Mouse (Mus musculus) ES-E14 (cell line): ENCODE results near the gene Coq7. TPM values are rescaled to one million over a fixed set of nuclear protein-coding genes. Genes with fewer than 3 reads are reported as not detected.

Experiments used
- DNase-seq: peaks from one replicate; pipeline ENCODE4 v3.0.0-alpha.2; 2013; ENCODE audit warnings: low read depth, low spot score
- H3K27ac ChIP-seq: 2 replicates; pipeline ENCODE4 v1.5.1; 2012; ENCODE audit warnings: low read depth, mild to moderate bottlenecking, low read length, moderate library complexity, mixed read lengths; ENCODE audit not compliant: poor library complexity, insufficient read depth, severe bottlenecking
- H3K36me3 ChIP-seq: 2 replicates; pipeline ENCODE4 v1.6.1; 2012; ENCODE audit warnings: mild to moderate bottlenecking, low read length, moderate library complexity, mixed read lengths; ENCODE audit not compliant: control insufficient read depth, poor library complexity, insufficient read depth, severe bottlenecking
- H3K4me1 ChIP-seq, 2 experiments: fragments of 150-350 bp in 1 of 2; sonication (generic) in 1 of 2; 2 replicates each; pipeline ENCODE4 v1.6.1; 2012; ENCODE audit warnings: low read length in 2 of 2, mild to moderate bottlenecking in 1 of 2, mixed read lengths in 1 of 2; ENCODE audit not compliant: control insufficient read depth in 2 of 2, insufficient read depth in 2 of 2, poor library complexity in 1 of 2
- H3K4me3 ChIP-seq, 2 experiments: fragments of 150-350 bp in 1 of 2; sonication (generic) in 1 of 2; 2 replicates each; pipeline ENCODE4 v1.5.1; 2012; ENCODE audit warnings: low read length in 2 of 2, low read depth in 1 of 2, mild to moderate bottlenecking in 1 of 2, mixed read lengths in 1 of 2; ENCODE audit not compliant: insufficient read depth in 1 of 2, poor library complexity in 1 of 2, severe bottlenecking in 1 of 2
- H3K9ac ChIP-seq: 2 replicates; pipeline ENCODE4 v1.6.1; 2012; ENCODE audit warnings: low read depth, mild to moderate bottlenecking, low read length, mixed read lengths; ENCODE audit not compliant: poor library complexity, insufficient read depth, severe bottlenecking
- H3K9me3 ChIP-seq: fragments of 150-350 bp; sonication (generic); 2 replicates; pipeline ENCODE4 v1.6.1; 2012; ENCODE audit warnings: low read depth, mild to moderate bottlenecking, low read length; ENCODE audit not compliant: control insufficient read depth, insufficient read depth
- CHD2 ChIP-seq: IDR thresholded peaks from 2 replicates; pipeline ENCODE4 v1.6.1; 2014; ENCODE audit warnings: mild to moderate bottlenecking, low read depth, low read length, inconsistent platforms
- HCFC1 ChIP-seq: IDR thresholded peaks from 2 replicates; pipeline ENCODE4 v1.6.1; 2012; ENCODE audit warnings: low read length, inconsistent platforms, borderline replicate concordance; ENCODE audit not compliant: insufficient read depth
- MAFK ChIP-seq: IDR thresholded peaks from 2 replicates; pipeline ENCODE4 v1.6.1; 2014; ENCODE audit warnings: mild to moderate bottlenecking, low read depth, low read length, inconsistent platforms; ENCODE audit not compliant: insufficient read depth
- ZC3H11A ChIP-seq: IDR thresholded peaks from 2 replicates; pipeline ENCODE4 v1.6.1; 2012; ENCODE audit warnings: low read depth, mild to moderate bottlenecking, inconsistent platforms, low read length, borderline replicate concordance
- ZNF384 ChIP-seq: IDR thresholded peaks from 2 replicates; pipeline ENCODE4 v1.6.1; 2012; ENCODE audit warnings: low read depth, low read length, inconsistent platforms
- in situ Hi-C, 2 experiments: fragments of 600-800 bp; cut with MboI; formaldehyde crosslinking; loops; one replicate each; pipeline ENCODE4 v1.15.1; 2025; ENCODE audit warnings: low sequenced_read_pairs in 2 of 2, inconsistent platforms in 1 of 2; ENCODE audit not compliant: unreplicated experiment in 2 of 2
- total RNA-seq: library from RNA; depleted of rRNA; stranded (reverse); fragments of 300-350 nt; gene quantifications from 2 replicates; pipeline ENCODE4 v1.2.3, GENCODE M21; 2012; rRNA removed

Gene Coq7
- 56.1 and 63.7 TPM in 2 replicates for total RNA-seq

- Histone ChIP-seq H3K4me1 (no peaks in the 10 kb centered on the region), H3K9me3 (no peaks in the 10 kb centered on the region), H3K9ac (peak within 1 kb of the TSS; percentile 99), H3K27ac (peak within 1 kb of the TSS; percentile 98), H3K4me3 (peak within 1 kb of the TSS; percentile 84 to 99), H3K36me3 (no peaks in the 10 kb centered on the region)
- in situ Hi-C loops = no loop called here
- peak; percentile 99 for DNase-seq
- TF ChIP-seq CHD2 (peak; percentile 95), HCFC1 (no peak), ZC3H11A (no peak)
Measured at GRCm38 (mm10) chr7:118533178-118533578, at the start of gene Coq7. Coq7 (minus strand) TSS chr7:118533356.

- no peaks in the 10 kb centered on the region for H3K36me3 ChIP-seq
- H3K9ac ChIP-seq = no peak overlapping the region
- H3K9me3 ChIP-seq = no peaks in the 10 kb centered on the region
- no peak overlapping the region for H3K4me3 ChIP-seq
- H3K27ac ChIP-seq = no peak overlapping the region
- in situ Hi-C loops = loop anchor here in 1 of 2 experiments (25.0 kb wide), 1 partner anchor 268 kb away; no protein-coding TSS in a partner anchor
- peaks cover 0 to 17% of the 10 kb centered on the region in 2 experiments; a peak in 2 of 4 replicates for H3K4me1 ChIP-seq
- peak; percentile 70 for DNase-seq
- TF ChIP-seq ZNF384 = no peak
Measured at GRCm38 (mm10) chr7:118579938-118580337, 46.8 kb upstream of the Coq7 start.

DNA sequence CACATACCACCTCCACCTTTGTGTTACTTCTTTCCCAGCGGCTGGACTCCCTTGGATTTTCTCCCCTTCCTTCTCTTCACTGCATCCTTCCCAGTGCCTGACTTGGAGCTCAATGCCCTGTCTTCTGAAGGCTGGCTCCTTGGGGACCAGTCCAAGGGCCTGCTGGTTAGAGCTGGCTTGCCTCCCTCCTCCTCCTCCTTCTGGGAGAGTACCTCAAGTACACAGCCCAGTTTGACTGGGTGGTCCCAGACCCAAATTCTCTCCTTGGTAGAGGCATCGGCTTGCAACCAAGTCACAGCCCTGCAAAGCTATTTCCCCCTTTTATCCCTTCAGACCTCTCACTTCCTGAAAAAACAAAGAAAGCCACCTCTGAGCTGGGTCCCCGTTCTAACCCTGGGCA lies 45.1 kb upstream of the Coq7 start:
- TF ChIP-seq ZC3H11A (no peak), CHD2 (no peak), HCFC1 (no peak), ZNF384 (no peak), MAFK (no peak)
- Histone ChIP-seq H3K36me3 (no peaks in the 10 kb centered on the region), H3K27ac (no peak overlapping the region), H3K9ac (no peak overlapping the region), H3K4me1 (peaks cover 0 to 16% of the 10 kb centered on the region in 2 experiments; a peak in 2 of 4 replicates), H3K4me3 (no peak overlapping the region), H3K9me3 (no peaks in the 10 kb centered on the region)
- no peak for DNase-seq
- in situ Hi-C loops = loop anchor here in 1 of 2 experiments (25.0 kb wide), 1 partner anchor 266 kb away; no protein-coding TSS in a partner anchor

DNA sequence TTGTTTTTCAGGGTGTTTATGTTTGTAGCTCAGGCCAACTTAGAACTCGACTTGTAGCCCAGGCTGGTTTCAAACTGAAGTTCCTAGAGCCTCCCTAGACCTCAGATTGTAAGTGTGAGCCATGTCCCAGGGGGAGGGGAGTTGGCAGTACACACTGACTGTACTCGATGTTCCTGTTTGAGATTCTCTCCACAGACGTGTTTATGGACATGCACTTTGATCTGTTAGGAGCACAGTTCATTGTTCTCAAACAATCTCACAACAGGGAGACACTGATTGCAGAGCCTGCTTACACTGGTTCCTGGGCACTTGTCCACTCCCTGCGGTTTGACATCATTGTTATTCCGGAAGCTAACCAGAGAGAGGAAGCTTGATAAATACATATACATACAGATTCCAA lies 38.9 kb upstream of the Coq7 start:
- Histone ChIP-seq H3K27ac (no peak overlapping the region), H3K9me3 (no peaks in the 10 kb centered on the region), H3K4me3 (no peak overlapping the region), H3K4me1 (peaks cover 0 to 5% of the 10 kb centered on the region in 2 experiments; a peak in 1 of 4 replicates), H3K9ac (no peak overlapping the region), H3K36me3 (no peaks in the 10 kb centered on the region)
- in situ Hi-C loops = no loop called here
- TF ChIP-seq ZNF384 (no peak), MAFK (no peak), CHD2 (no peak), ZC3H11A (no peak), HCFC1 (no peak)
- no peak for DNase-seq

- H3K27ac ChIP-seq = no peak overlapping the region
- TF ChIP-seq ZC3H11A (no peak), CHD2 (no peak), MAFK (no peak), ZNF384 (no peak), HCFC1 (no peak)
- H3K9me3 ChIP-seq = no peaks in the 10 kb centered on the region
- H3K4me1 ChIP-seq = peaks cover 0 to 4% of the 10 kb centered on the region in 2 experiments; a peak in 1 of 4 replicates
- DNase-seq = no peak
- no peak overlapping the region for H3K9ac ChIP-seq
- in situ Hi-C loops = no loop called here
- H3K36me3 ChIP-seq = no peaks in the 10 kb centered on the region
- H3K4me3 ChIP-seq = no peak overlapping the region
Measured at GRCm38 (mm10) chr7:118571350-118571749, 38.2 kb upstream of the Coq7 start.
